Mouse (Mus musculus) ES-Bruce4 (cell line): ENCODE measurements around the gene Cabs1. TPM values are rescaled to one million over a fixed set of nuclear protein-coding genes. Genes with fewer than 3 reads are reported as not detected.

ENCODE experiments used
- H3K27ac ChIP-seq: 2 replicates; pipeline ENCODE4 v1.5.1; 2012; ENCODE audit warnings: low read length, inconsistent platforms; ENCODE audit not compliant: insufficient read depth
- H3K27me3 ChIP-seq: 2 replicates; pipeline ENCODE4 v1.6.1; 2012; ENCODE audit warnings: mild to moderate bottlenecking, low read length, inconsistent platforms; ENCODE audit not compliant: control insufficient read depth, poor library complexity, insufficient read depth, severe bottlenecking
- H3K36me3 ChIP-seq: 2 replicates; pipeline ENCODE4 v1.6.1; 2012; ENCODE audit warnings: inconsistent platforms, mild to moderate bottlenecking, low read length, moderate library complexity; ENCODE audit not compliant: control insufficient read depth, poor library complexity, insufficient read depth, severe bottlenecking
- H3K4me1 ChIP-seq: one replicate; pipeline ENCODE4 v1.8.1; 2011; ENCODE audit warnings: low read length; ENCODE audit not compliant: control insufficient read depth, insufficient read depth
- H3K4me3 ChIP-seq: 2 replicates; pipeline ENCODE4 v1.5.1; 2011; ENCODE audit warnings: low read depth, mild to moderate bottlenecking, low read length
- H3K9ac ChIP-seq: 2 replicates; pipeline ENCODE4 v1.6.1; 2012; ENCODE audit warnings: low read depth, mild to moderate bottlenecking, inconsistent platforms; ENCODE audit not compliant: poor library complexity, severe bottlenecking
- H3K9me3 ChIP-seq: replicated peaks from 2 replicates; pipeline ENCODE4 v1.6.1; 2012; ENCODE audit warnings: mild to moderate bottlenecking, low read length, inconsistent platforms; ENCODE audit not compliant: control insufficient read depth, poor library complexity, insufficient read depth, severe bottlenecking
- CTCF ChIP-seq: IDR thresholded peaks from one replicate; pipeline ENCODE4 v1.8.1; 2011; ENCODE audit warnings: low read depth, low read length
- EP300 ChIP-seq: IDR thresholded peaks from 2 replicates; pipeline ENCODE4 v1.6.1; 2011; ENCODE audit warnings: low read depth, low read length; ENCODE audit not compliant: insufficient read depth
- POLR2A ChIP-seq: IDR thresholded peaks from one replicate; pipeline ENCODE4 v1.8.1; 2011; ENCODE audit warnings: low read length; ENCODE audit not compliant: insufficient read depth
- polyA plus RNA-seq: library from polyadenylated mRNA; stranded (reverse); fragments of >200 nt; gene quantifications from 2 replicates; pipeline ENCODE4 v1.2.4, GENCODE M21; 2011; ENCODE audit warnings: low read depth; ENCODE audit not compliant: missing spikeins, insufficient read depth, insufficient read length

The Cabs1 gene
- not detected in 2 replicates for polyA plus RNA-seq

- H3K4me3 ChIP-seq = no peak within 1 kb of the TSS
- H3K27me3 ChIP-seq = no peaks in the 10 kb centered on the region
- H3K9me3 ChIP-seq = no peaks in the 10 kb centered on the region
- H3K4me1 ChIP-seq = no peaks in the 10 kb centered on the region
- no peak within 1 kb of the TSS for H3K27ac ChIP-seq
- no peaks in the 10 kb centered on the region for H3K36me3 ChIP-seq
- H3K9ac ChIP-seq = no peak within 1 kb of the TSS
- TF ChIP-seq POLR2A = no peak
- TF ChIP-seq EP300 = no peak
- TF ChIP-seq CTCF = no peak
Observed at GRCm38 (mm10) chr5:87979139-87979538, at the start of gene Cabs1. Gene Cabs1, plus strand, starts transcription at chr5:87979439.

- H3K27me3 ChIP-seq = no peaks in the 10 kb centered on the region
- no peak for TF ChIP-seq POLR2A
- no peak for TF ChIP-seq CTCF
- TF ChIP-seq EP300 = no peak
- no peak overlapping the region for H3K27ac ChIP-seq
- no peak overlapping the region for H3K9ac ChIP-seq
- H3K4me1 ChIP-seq = no peaks in the 10 kb centered on the region
- no peak overlapping the region for H3K4me3 ChIP-seq
- H3K9me3 ChIP-seq = no peaks in the 10 kb centered on the region
- no peaks in the 10 kb centered on the region for H3K36me3 ChIP-seq
Observed at GRCm38 (mm10) chr5:87931603-87932002, 47.6 kb upstream of the Cabs1 start.

- Histone ChIP-seq H3K27ac (no peak overlapping the region), H3K4me1 (no peaks in the 10 kb centered on the region), H3K36me3 (no peaks in the 10 kb centered on the region), H3K27me3 (no peaks in the 10 kb centered on the region), H3K9me3 (no peaks in the 10 kb centered on the region), H3K4me3 (no peak overlapping the region), H3K9ac (no peak overlapping the region)
- TF ChIP-seq CTCF (no peak), EP300 (no peak)
Observed at GRCm38 (mm10) chr5:87940752-87941151, 38.5 kb upstream of the Cabs1 start.

GRCm38 (mm10) chr5:87942515-87942914, 36.7 kb upstream of the Cabs1 start:
- Histone ChIP-seq H3K4me3 (no peak overlapping the region), H3K27me3 (no peaks in the 10 kb centered on the region), H3K9me3 (no peaks in the 10 kb centered on the region), H3K27ac (no peak overlapping the region), H3K36me3 (no peaks in the 10 kb centered on the region), H3K4me1 (no peaks in the 10 kb centered on the region), H3K9ac (no peak overlapping the region)
- TF ChIP-seq POLR2A = no peak
- no peak for TF ChIP-seq EP300
- no peak for TF ChIP-seq CTCF

GRCm38 (mm10) chr5:87951836-87952235, 27.4 kb upstream of the Cabs1 start:
- peaks cover 2% of the 10 kb centered on the region for H3K4me1 ChIP-seq
- no peak overlapping the region for H3K4me3 ChIP-seq
- TF ChIP-seq EP300 = no peak
- no peak for TF ChIP-seq POLR2A
- no peak for TF ChIP-seq CTCF
- no peaks in the 10 kb centered on the region for H3K27me3 ChIP-seq
- H3K9ac ChIP-seq = no peak overlapping the region
- H3K36me3 ChIP-seq = no peaks in the 10 kb centered on the region
- H3K27ac ChIP-seq = no peak overlapping the region
- no peaks in the 10 kb centered on the region for H3K9me3 ChIP-seq

GRCm38 (mm10) chr5:87969201-87969600, 10.0 kb upstream of the Cabs1 start, which contains the start of the genes 2310003L06Rik and Gm28434:
Gene 2310003L06Rik, plus strand, starts transcription at chr5:87969459.
Gene Gm28434, plus strand, starts transcription at chr5:87969517.
- Histone ChIP-seq H3K9me3 (no peaks in the 10 kb centered on the region), H3K4me1 (no peaks in the 10 kb centered on the region), H3K36me3 (no peaks in the 10 kb centered on the region), H3K9ac (no peak within 1 kb of the TSS), H3K4me3 (no peak within 1 kb of the TSS), H3K27me3 (no peaks in the 10 kb centered on the region), H3K27ac (no peak within 1 kb of the TSS)
- TF ChIP-seq CTCF (no peak), POLR2A (no peak), EP300 (no peak)
